Mouse (Mus musculus): ENCODE measurements at regions not wholly inside any gene's neighbourhood (a gene's known extent, or its start where the extent isn't known, plus 50 kb on each side); places are given as distances from the start of the nearest gene placed in this dataset.
A peak's percentile ranks its signal among the peaks of the same experiment; 100 is the strongest.

DNA sequence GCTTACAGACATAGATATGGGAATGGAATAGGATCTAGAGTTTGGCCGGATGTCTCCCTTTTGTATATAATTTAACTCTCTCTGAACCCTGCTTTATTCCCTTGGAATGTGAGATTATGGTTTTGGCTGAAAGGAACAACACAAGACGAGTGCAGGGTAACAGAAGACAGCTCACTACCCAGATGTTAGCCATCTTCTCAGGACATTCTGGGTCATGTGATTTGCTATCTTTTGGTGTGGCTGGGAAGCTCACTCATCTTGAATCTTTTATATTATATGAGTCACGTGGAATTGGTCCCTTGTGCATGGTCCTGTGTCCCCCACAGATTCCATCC is 108.6 kb upstream of the Tmc3 start:
- H3K36me3 ChIP-seq (ENCODE audit: control insufficient read depth, insufficient read depth, low read length): no peaks in the 10 kb centered on the region
- no peaks in the 10 kb centered on the region for H3K27me3 ChIP-seq (replicated peaks; ENCODE audit: control insufficient read depth, insufficient read depth, low read length)
- ATAC-seq (ENCODE audit: low read depth): 0 out of 2 replicates have a peak, but pooled peaks have one; percentile 6
- no peak overlapping the region for H3K4me2 ChIP-seq (ENCODE audit: low read depth, low read length)
- peaks cover 24% of the 10 kb centered on the region for H3K4me1 ChIP-seq (ENCODE audit: control insufficient read depth, insufficient read depth, low read length)
- H3K9me3 ChIP-seq (ENCODE audit: control insufficient read depth, low read length): no peaks in the 10 kb centered on the region
- H3K4me3 ChIP-seq (ENCODE audit: low read depth, low read length): no peak overlapping the region
- peak; percentile 72 for DNase-seq (ENCODE audit: low spot score)
- 26% methylated on average over 3 of the region's 3 CpGs for WGBS
- H3K27ac ChIP-seq (replicated peaks; ENCODE audit: low read depth, low read length): peak overlapping the region; percentile 75
- H3K9ac ChIP-seq (ENCODE audit: low read depth, low read length): no peak overlapping the region

GRCm38 (mm10) chr7:83476861-83477260 is 107.9 kb upstream of the Tmc3 start:
- Histone ChIP-seq H3K9ac (ENCODE audit: low read depth, low read length) (no peak overlapping the region), H3K27ac (replicated peaks; ENCODE audit: low read depth, low read length) (peak overlapping the region; percentile 75; the same call in 1 of the 2 replicates), H3K4me1 (ENCODE audit: control insufficient read depth, insufficient read depth, low read length) (peaks cover 24% of the 10 kb centered on the region), H3K27me3 (replicated peaks; ENCODE audit: control insufficient read depth, insufficient read depth, low read length) (no peaks in the 10 kb centered on the region), H3K9me3 (ENCODE audit: control insufficient read depth, low read length) (no peaks in the 10 kb centered on the region), H3K4me2 (ENCODE audit: low read depth, low read length) (no peak overlapping the region), H3K4me3 (ENCODE audit: low read depth, low read length) (no peak overlapping the region), H3K36me3 (ENCODE audit: control insufficient read depth, insufficient read depth, low read length) (no peaks in the 10 kb centered on the region)
- ATAC-seq (ENCODE audit: low read depth): no peak
- peak; percentile 34 for DNase-seq (ENCODE audit: low spot score)
- 61% methylated on average over 3 of the region's 3 CpGs for WGBS

- Histone ChIP-seq H3K36me3 (ENCODE audit: control insufficient read depth, insufficient read depth, low read length) (no peaks in the 10 kb centered on the region), H3K9me3 (ENCODE audit: control insufficient read depth, low read length) (no peaks in the 10 kb centered on the region), H3K4me3 (ENCODE audit: low read depth, low read length) (no peak overlapping the region), H3K9ac (ENCODE audit: low read depth, low read length) (no peak overlapping the region), H3K27me3 (replicated peaks; ENCODE audit: control insufficient read depth, insufficient read depth, low read length) (no peaks in the 10 kb centered on the region), H3K4me1 (ENCODE audit: control insufficient read depth, insufficient read depth, low read length) (peaks cover 24% of the 10 kb centered on the region), H3K27ac (replicated peaks; ENCODE audit: low read depth, low read length) (peak overlapping the region; percentile 67), H3K4me2 (ENCODE audit: low read depth, low read length) (peak overlapping the region; percentile 1; the same call in 1 of the 2 replicates)
- DNase-seq (ENCODE audit: low spot score) (peak; percentile 96), ATAC-seq (ENCODE audit: low read depth) (peak; percentile 64)
- WGBS: 14% methylated on average over 7 of the region's 7 CpGs
Observed at GRCm38 (mm10) chr7:83477661-83478121, 107.0 kb upstream of the Tmc3 start.

DNA sequence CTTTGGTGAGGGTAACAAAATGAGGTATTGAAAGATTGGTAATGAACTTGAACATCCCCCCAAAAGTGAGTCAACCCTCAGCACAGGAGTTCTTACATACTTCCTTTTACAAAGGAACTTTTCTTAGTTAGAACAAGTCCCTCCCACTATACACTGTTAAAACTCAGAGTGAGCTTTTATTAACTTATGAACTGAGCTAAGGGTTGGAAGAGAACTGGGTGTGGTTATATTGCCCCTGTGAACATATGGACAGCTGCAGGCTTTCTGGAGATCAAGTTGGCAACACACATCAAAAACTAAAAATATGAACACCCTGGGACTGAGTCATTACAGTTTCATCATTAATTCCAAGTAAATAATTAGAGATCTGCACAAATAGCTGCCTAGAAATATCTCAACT is 103.1 kb upstream of the Tmc3 start:
- Histone ChIP-seq H3K4me3 (ENCODE audit: low read depth, low read length) (no peak overlapping the region), H3K36me3 (ENCODE audit: control insufficient read depth, insufficient read depth, low read length) (no peaks in the 10 kb centered on the region), H3K4me1 (ENCODE audit: control insufficient read depth, insufficient read depth, low read length) (peaks cover 4% of the 10 kb centered on the region), H3K4me2 (ENCODE audit: low read depth, low read length) (no peak overlapping the region), H3K9me3 (ENCODE audit: control insufficient read depth, low read length) (no peaks in the 10 kb centered on the region), H3K27ac (replicated peaks; ENCODE audit: low read depth, low read length) (no peak overlapping the region), H3K27me3 (replicated peaks; ENCODE audit: control insufficient read depth, insufficient read depth, low read length) (no peaks in the 10 kb centered on the region), H3K9ac (ENCODE audit: low read depth, low read length) (no peak overlapping the region)
- DNase-seq (ENCODE audit: low spot score) (no peak), ATAC-seq (ENCODE audit: low read depth) (no peak)

- WGBS: 65% methylated on average over 3 of the region's 3 CpGs
- no peak overlapping the region for H3K27ac ChIP-seq (replicated peaks; ENCODE audit: low read depth, low read length)
- ATAC-seq (ENCODE audit: low read depth) (no peak), DNase-seq (ENCODE audit: low spot score) (no peak)
- no peak overlapping the region for H3K4me3 ChIP-seq (ENCODE audit: low read depth, low read length)
- H3K9me3 ChIP-seq (ENCODE audit: control insufficient read depth, low read length): no peaks in the 10 kb centered on the region
- no peak overlapping the region for H3K9ac ChIP-seq (ENCODE audit: low read depth, low read length)
- H3K27me3 ChIP-seq (replicated peaks; ENCODE audit: control insufficient read depth, insufficient read depth, low read length): no peaks in the 10 kb centered on the region
- H3K36me3 ChIP-seq (ENCODE audit: control insufficient read depth, insufficient read depth, low read length): no peaks in the 10 kb centered on the region
- H3K4me2 ChIP-seq (ENCODE audit: low read depth, low read length): no peak overlapping the region
- no peaks in the 10 kb centered on the region for H3K4me1 ChIP-seq (ENCODE audit: control insufficient read depth, insufficient read depth, low read length)
Observed at GRCm38 (mm10) chr7:83482254-83482653, 102.5 kb upstream of the Tmc3 start.

DNA sequence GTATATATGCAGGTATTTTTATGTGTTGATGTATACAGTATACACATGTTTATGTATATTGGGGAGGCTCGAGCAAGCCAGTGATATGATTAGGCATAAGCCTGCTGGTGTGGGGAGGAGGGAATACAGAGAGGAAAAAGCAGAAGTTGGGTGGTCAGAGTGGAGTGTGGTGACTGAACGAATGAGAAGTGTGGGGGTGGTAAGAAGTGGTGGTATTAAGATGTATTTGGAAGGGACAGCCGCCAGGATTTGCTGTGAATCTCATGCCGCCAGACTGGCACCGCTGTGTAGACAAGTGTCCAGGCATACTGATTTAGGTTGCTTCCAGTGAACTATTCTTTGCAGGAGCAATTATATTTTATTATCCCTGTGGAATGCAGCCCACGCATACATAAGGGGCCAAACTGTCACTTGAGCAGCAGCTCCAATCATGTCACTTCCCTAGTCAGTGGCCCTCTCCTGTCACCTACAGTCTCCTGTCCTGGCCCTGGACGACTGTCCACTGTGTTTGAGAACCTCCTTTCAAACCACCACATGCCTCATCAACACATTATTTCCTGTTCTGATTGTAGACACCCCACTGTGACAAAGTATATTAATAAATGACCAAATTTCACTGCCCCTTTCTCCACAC is 101.9 kb upstream of the Tmc3 start:
- Histone ChIP-seq H3K4me3 (ENCODE audit: low read depth, low read length) (no peak overlapping the region), H3K4me1 (ENCODE audit: control insufficient read depth, insufficient read depth, low read length) (no peaks in the 10 kb centered on the region), H3K9me3 (ENCODE audit: control insufficient read depth, low read length) (no peaks in the 10 kb centered on the region), H3K27ac (replicated peaks; ENCODE audit: low read depth, low read length) (no peak overlapping the region), H3K27me3 (replicated peaks; ENCODE audit: control insufficient read depth, insufficient read depth, low read length) (no peaks in the 10 kb centered on the region), H3K9ac (ENCODE audit: low read depth, low read length) (no peak overlapping the region), H3K4me2 (ENCODE audit: low read depth, low read length) (no peak overlapping the region), H3K36me3 (ENCODE audit: control insufficient read depth, insufficient read depth, low read length) (no peaks in the 10 kb centered on the region)
- WGBS: 59% methylated on average over 7 of the region's 7 CpGs
- DNase-seq (ENCODE audit: low spot score) (peak; percentile 41), ATAC-seq (ENCODE audit: low read depth) (peak; percentile 22; the same call in 1 of the 2 replicates)

DNA sequence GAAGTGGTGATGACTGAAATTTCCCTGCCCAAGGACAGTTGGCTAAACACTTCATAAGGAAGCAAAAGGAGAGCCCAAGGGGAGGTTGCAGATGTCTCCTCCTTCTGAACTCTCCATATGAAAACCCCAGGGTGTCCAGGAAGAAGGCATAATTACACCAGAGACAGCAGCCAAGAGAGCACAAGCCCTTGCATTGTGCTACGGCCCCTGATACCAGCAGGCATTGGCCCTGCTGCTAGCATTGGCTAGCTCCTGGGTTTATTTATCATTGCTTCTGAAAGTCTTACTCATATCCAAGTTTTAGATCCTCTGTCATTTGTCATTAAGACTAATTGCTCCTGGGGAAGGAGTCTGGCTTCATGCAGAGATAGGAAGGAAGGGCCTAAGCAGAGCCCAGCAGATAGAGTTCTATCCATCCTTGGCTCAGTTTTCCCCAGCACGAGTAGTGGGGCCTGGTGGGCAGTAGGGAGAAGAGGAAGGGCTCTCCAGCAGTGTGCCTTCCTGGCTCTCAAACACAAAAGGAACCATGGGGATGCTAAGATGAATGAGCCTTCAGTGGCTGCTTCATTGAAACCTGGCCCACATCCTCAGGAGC is 98.5 kb upstream of the Tmc3 start:
- WGBS: 53% methylated on average over 2 of the region's 2 CpGs
- no peak for DNase-seq (ENCODE audit: low spot score)
- H3K27me3 ChIP-seq (replicated peaks; ENCODE audit: control insufficient read depth, insufficient read depth, low read length): no peaks in the 10 kb centered on the region

DNA sequence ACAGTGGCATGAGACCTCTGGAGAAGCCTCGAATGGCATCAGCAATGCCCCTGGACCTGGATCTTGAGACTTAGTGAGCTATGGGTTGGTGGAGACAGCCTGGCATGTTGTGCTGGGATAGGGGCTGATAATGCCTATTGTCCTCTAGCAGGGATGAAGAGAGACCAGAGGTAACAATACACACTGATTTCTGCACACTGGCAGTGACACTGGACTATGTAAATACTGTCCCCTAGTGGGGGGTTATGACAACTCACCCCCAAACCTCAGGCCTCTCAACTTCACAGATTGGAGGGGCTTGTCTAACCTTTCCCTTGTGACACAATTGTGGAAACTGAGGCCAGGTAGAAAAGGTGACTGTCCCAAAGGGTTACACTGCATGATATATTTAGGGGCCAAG is 94.9 kb upstream of the Tmc3 start:
- Histone ChIP-seq H3K9ac (ENCODE audit: low read depth, low read length) (no peak overlapping the region), H3K4me2 (ENCODE audit: low read depth, low read length) (no peak overlapping the region), H3K27me3 (replicated peaks; ENCODE audit: control insufficient read depth, insufficient read depth, low read length) (no peaks in the 10 kb centered on the region), H3K4me3 (ENCODE audit: low read depth, low read length) (no peak overlapping the region), H3K9me3 (ENCODE audit: control insufficient read depth, low read length) (no peaks in the 10 kb centered on the region), H3K27ac (replicated peaks; ENCODE audit: low read depth, low read length) (no peak overlapping the region), H3K36me3 (ENCODE audit: control insufficient read depth, insufficient read depth, low read length) (no peaks in the 10 kb centered on the region), H3K4me1 (ENCODE audit: control insufficient read depth, insufficient read depth, low read length) (no peaks in the 10 kb centered on the region)
- ATAC-seq (ENCODE audit: low read depth) (no peak), DNase-seq (ENCODE audit: low spot score) (peak; percentile 63)
- 70% methylated on average over 1 of the region's 1 CpGs for WGBS

More for the DNA sequence above, 98.5 kb upstream of the Tmc3 start:
- Histone ChIP-seq H3K4me2 (ENCODE audit: low read depth, low read length) (no peak overlapping the region), H3K9me3 (ENCODE audit: control insufficient read depth, low read length) (no peaks in the 10 kb centered on the region), H3K4me3 (ENCODE audit: low read depth, low read length) (no peak overlapping the region), H3K27ac (replicated peaks; ENCODE audit: low read depth, low read length) (no peak overlapping the region), H3K36me3 (ENCODE audit: control insufficient read depth, insufficient read depth, low read length) (no peaks in the 10 kb centered on the region), H3K9ac (ENCODE audit: low read depth, low read length) (no peak overlapping the region), H3K4me1 (ENCODE audit: control insufficient read depth, insufficient read depth, low read length) (no peaks in the 10 kb centered on the region)
- no peak for ATAC-seq (ENCODE audit: low read depth)
